ENCODE assay signal across 12 mouse cellular contexts in the genomic region with DNA sequence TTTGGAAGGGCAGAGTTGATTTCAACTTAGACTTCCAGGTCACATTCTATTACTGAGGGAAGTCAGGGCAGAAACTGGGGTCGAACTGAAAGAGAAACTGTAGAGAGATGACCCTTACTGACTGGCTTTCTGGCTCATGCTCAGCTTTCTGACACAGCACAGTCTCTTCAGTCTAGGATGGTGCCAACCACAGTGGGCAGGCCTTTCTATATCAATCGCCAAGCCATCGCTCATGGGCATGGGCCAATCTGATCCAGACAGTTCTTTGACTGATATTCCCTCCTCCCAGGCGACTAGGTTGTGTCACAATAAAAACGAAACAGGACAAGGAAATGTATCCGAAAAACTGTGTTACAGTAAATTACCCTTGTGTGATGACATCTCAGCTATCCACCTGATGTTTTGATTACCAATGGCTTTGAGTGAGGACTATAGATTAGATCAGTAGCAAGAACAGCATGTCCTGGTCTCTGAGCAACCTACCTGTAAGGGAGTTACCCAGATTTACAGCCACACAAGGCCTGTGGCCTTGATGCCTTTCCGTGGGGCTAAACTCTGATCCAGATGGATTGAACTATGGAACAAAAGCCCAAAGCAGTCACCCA.
DNase-seq lines count a peak whose midpoint lies in the region; ATAC-seq and TF ChIP-seq lines count a peak whose summit lies in the region.
"Had no signal": no experiment of that assay in that cellular context is flagged by ENCODE, and none has a peak within 500 bp of the region (broad histone marks: within the 10 kb centered on the region; RNA-seq: fewer than 3 reads in every experiment).

No protein-coding gene starts in this region.

- no peaks in the 10 kb centered on the region for H3K36me3 ChIP-seq in heart, embryonic 10.5 days
- H3K36me3 ChIP-seq in liver, adult 2 months (ENCODE audit: control insufficient read depth, insufficient read depth, low read length): no peaks in the 10 kb centered on the region
- H3K36me3 ChIP-seq in liver, embryonic 11.5 days (ENCODE audit: control insufficient read depth, insufficient read depth, low read length): no peaks in the 10 kb centered on the region
- H3K36me3 ChIP-seq in forebrain, postnatal 0 days (ENCODE audit: insufficient read depth): no peaks in the 10 kb centered on the region
- H3K36me3 ChIP-seq in hindbrain, postnatal 0 days (ENCODE audit: insufficient read depth, low read length): no peaks in the 10 kb centered on the region
- H3K36me3 ChIP-seq: embryonic facial prominence, embryonic 15.5 days; liver, embryonic 15.5 days had no signal

- H3K4me3 ChIP-seq in heart, embryonic 10.5 days: no peak overlapping the region; the same call in 1 of the 2 replicates
- H3K4me3 ChIP-seq in liver, adult 2 months (ENCODE audit: insufficient read depth, low read depth, low read length): no peak overlapping the region
- H3K4me3 ChIP-seq in liver, embryonic 11.5 days (ENCODE audit: low read depth, low read length): no peak overlapping the region
- H3K4me3 ChIP-seq in forebrain, postnatal 0 days (ENCODE audit: low read depth, low read length): no peak overlapping the region
- no peak overlapping the region for H3K4me3 ChIP-seq in hindbrain, postnatal 0 days (ENCODE audit: low read length)
- H3K4me3 ChIP-seq: embryonic facial prominence, embryonic 15.5 days; liver, embryonic 15.5 days; myocyte had no signal

- no peak for DNase-seq in heart, embryonic 10.5 days (ENCODE audit: low spot score)
- no peak for DNase-seq in heart, postnatal 25 days (ENCODE audit: low spot score)
- peak; percentile 34 for DNase-seq in liver, adult 2 months (ENCODE audit: extremely low read depth, low read depth, low spot score)
- no peak for DNase-seq in liver, embryonic 11.5 days (ENCODE audit: low spot score)
- DNase-seq in forebrain, postnatal 0 days: peak; percentile 1
- peak; percentile 18 for DNase-seq in hindbrain, postnatal 0 days (ENCODE audit: low spot score)
- no peak for DNase-seq in adrenal gland, adult 2 months
- DNase-seq in gastrocnemius, postnatal 14 days: no peak

- 87% methylated on average over 7 of the region's 7 CpGs for WGBS in heart, embryonic 10.5 days
- WGBS in liver, adult 2 months: 27% methylated on average over 7 of the region's 7 CpGs
- 85% methylated on average over 7 of the region's 7 CpGs for WGBS in liver, embryonic 11.5 days
- WGBS in forebrain, postnatal 0 days: 84% methylated on average over 7 of the region's 7 CpGs
- 67% methylated on average over 7 of the region's 7 CpGs for WGBS in hindbrain, postnatal 0 days

- intact Hi-C loops in heart, postnatal 25 days (cut with DNase I): loop anchor here (5.0 kb wide), 1 partner anchor 33 kb away; no protein-coding TSS in a partner anchor
- intact Hi-C loops in gastrocnemius, postnatal 14 days (cut with DNase I; ENCODE audit: low total_unique reads): loop anchor here (5.0 kb wide), 1 partner anchor 182 kb away; no protein-coding TSS in a partner anchor

- H3K9ac ChIP-seq in liver, adult 2 months (ENCODE audit: low read depth, low read length): no peak overlapping the region
- no peak overlapping the region for H3K9ac ChIP-seq in liver, embryonic 11.5 days (ENCODE audit: low read depth, low read length)
- peak overlapping the region; percentile 14; the same call in 1 of the 2 replicates for H3K9ac ChIP-seq in forebrain, postnatal 0 days
- H3K9ac ChIP-seq in hindbrain, postnatal 0 days (replicated peaks; ENCODE audit: low read length): no peak overlapping the region
- H3K9ac ChIP-seq: embryonic facial prominence, embryonic 15.5 days; liver, embryonic 15.5 days had no signal

- H3K4me2 ChIP-seq in liver, embryonic 11.5 days: no peak overlapping the region
- no peak overlapping the region for H3K4me2 ChIP-seq in forebrain, postnatal 0 days (ENCODE audit: low read depth)
- H3K4me2 ChIP-seq in hindbrain, postnatal 0 days (ENCODE audit: low read depth, low read length): peak overlapping the region; percentile 51; the same call in 1 of the 2 replicates
- H3K4me2 ChIP-seq: embryonic facial prominence, embryonic 15.5 days; liver, embryonic 15.5 days had no signal

- no peak for TF ChIP-seq POLR2A in liver, adult 2 months (IDR thresholded peaks at IDR 0.05; ENCODE audit: extremely low read depth, insufficient read depth, low read length)

- no peak for ATAC-seq in liver, embryonic 11.5 days (replicated peaks; ENCODE audit: low FRiP score)
- no peak; the same call in 1 of the 2 replicates for ATAC-seq in forebrain, postnatal 0 days
- ATAC-seq in hindbrain, postnatal 0 days: 0 out of 2 replicates have a peak, but pooled peaks have one; percentile 43

- TF ChIP-seq CTCF in liver, adult 2 months (IDR thresholded peaks at IDR 0.05; ENCODE audit: low read depth, low read length): no peak
- no peak for TF ChIP-seq CTCF in forebrain, postnatal 0 days (IDR thresholded peaks at IDR 0.05; ENCODE audit: low read depth)
- no peak for TF ChIP-seq CTCF in hindbrain, postnatal 0 days (IDR thresholded peaks at IDR 0.05; ENCODE audit: low read depth)

- no peaks in the 10 kb centered on the region for H3K79me2 ChIP-seq in liver, adult 2 months (ENCODE audit: control insufficient read depth, insufficient read depth, low read length)

- peaks cover 7% of the 10 kb centered on the region for H3K4me1 ChIP-seq in heart, embryonic 10.5 days
- peaks cover 7% of the 10 kb centered on the region; the same call in 1 of the 2 replicates for H3K4me1 ChIP-seq in liver, adult 2 months (ENCODE audit: control insufficient read depth, insufficient read depth, low read length)
- H3K4me1 ChIP-seq in liver, embryonic 11.5 days (replicated peaks; ENCODE audit: control insufficient read depth, insufficient read depth, low read length): no peaks in the 10 kb centered on the region
- H3K4me1 ChIP-seq in forebrain, postnatal 0 days (ENCODE audit: insufficient read depth): no peaks in the 10 kb centered on the region
- H3K4me1 ChIP-seq in hindbrain, postnatal 0 days (ENCODE audit: insufficient read depth, low read length): no peaks in the 10 kb centered on the region
- H3K4me1 ChIP-seq: embryonic facial prominence, embryonic 15.5 days; liver, embryonic 15.5 days had no signal

- no peaks in the 10 kb centered on the region for H3K9me3 ChIP-seq in heart, embryonic 10.5 days
- no peaks in the 10 kb centered on the region for H3K9me3 ChIP-seq in liver, embryonic 11.5 days (ENCODE audit: control insufficient read depth, low read length)
- H3K9me3 ChIP-seq in forebrain, postnatal 0 days (ENCODE audit: low read length): no peaks in the 10 kb centered on the region
- no peaks in the 10 kb centered on the region for H3K9me3 ChIP-seq in hindbrain, postnatal 0 days (ENCODE audit: low read length)
- H3K9me3 ChIP-seq: embryonic facial prominence, embryonic 15.5 days; liver, embryonic 15.5 days had no signal

- peak overlapping the region; percentile 63; the same call in 1 of the 2 replicates for H3K27ac ChIP-seq in heart, embryonic 10.5 days
- peak overlapping the region; percentile 18 for H3K27ac ChIP-seq in liver, adult 2 months (replicated peaks; ENCODE audit: insufficient read depth, low read depth, low read length)
- H3K27ac ChIP-seq in liver, embryonic 11.5 days (ENCODE audit: low read depth, low read length): no peak overlapping the region
- H3K27ac ChIP-seq in forebrain, postnatal 0 days (ENCODE audit: low read depth, low read length): no peak overlapping the region
- peak overlapping the region; percentile 55; the same call in 1 of the 2 replicates for H3K27ac ChIP-seq in hindbrain, postnatal 0 days
- H3K27ac ChIP-seq: embryonic facial prominence, embryonic 15.5 days; left cerebral cortex, adult 2 months; liver, embryonic 15.5 days had no signal

- no peaks in the 10 kb centered on the region for H3K27me3 ChIP-seq in heart, embryonic 10.5 days (ENCODE audit: insufficient read depth, poor library complexity, severe bottlenecking)
- H3K27me3 ChIP-seq in liver, adult 2 months (ENCODE audit: control insufficient read depth, insufficient read depth, low read length): no peaks in the 10 kb centered on the region
- H3K27me3 ChIP-seq in liver, embryonic 11.5 days (replicated peaks; ENCODE audit: control insufficient read depth, insufficient read depth, low read length): no peaks in the 10 kb centered on the region
- no peaks in the 10 kb centered on the region for H3K27me3 ChIP-seq in forebrain, postnatal 0 days (ENCODE audit: insufficient read depth, low read length)
- no peaks in the 10 kb centered on the region for H3K27me3 ChIP-seq in hindbrain, postnatal 0 days (ENCODE audit: insufficient read depth, low read length)
- H3K27me3 ChIP-seq: embryonic facial prominence, embryonic 15.5 days; liver, embryonic 15.5 days had no signal

Comparison
In these comparisons a context has a peak if more than half of its experiments do, and no peak if none do; other contexts are left out.
1. DNase-seq: peak in liver, adult 2 months (single experiment), forebrain, postnatal 0 days (single experiment) and hindbrain, postnatal 0 days (single experiment); none in heart, embryonic 10.5 days (single experiment), heart, postnatal 25 days (single experiment), liver, embryonic 11.5 days (single experiment), adrenal gland, adult 2 months (single experiment) and gastrocnemius, postnatal 14 days (single experiment).
2. H3K27ac ChIP-seq: peak in heart, embryonic 10.5 days (single experiment), liver, adult 2 months (single experiment) and hindbrain, postnatal 0 days (single experiment); none in liver, embryonic 11.5 days (single experiment) and forebrain, postnatal 0 days (single experiment).